Mouse (Mus musculus) lung, embryonic 14.5 days (tissue): ENCODE results near the gene Polr3b. TPM values are rescaled to one million over a fixed set of nuclear protein-coding genes. Genes with fewer than 3 reads are reported as not detected.

Experiments used
- ATAC-seq: fragments of 200-750 bp; cut with Nextera tagmentation; 2 replicates; pipeline ENCODE4 v1.8.0; 2017; ENCODE audit warnings: mild to moderate bottlenecking, moderate TSS enrichment, moderate library complexity; ENCODE audit not compliant: insufficient read depth
- DNase-seq: peaks from one replicate; pipeline ENCODE4 v3.0.0-alpha.2; 2015
- H3K27ac ChIP-seq: fragments of 300-500 bp; sonication (generic); 2 replicates; pipeline ENCODE4 v1.5.1; 2014; ENCODE audit warnings: low read depth, mild to moderate bottlenecking, moderate library complexity
- H3K27me3 ChIP-seq: fragments of 300-500 bp; sonication (generic); 2 replicates; pipeline ENCODE4 v1.6.1; 2014; ENCODE audit warnings: low read length, control low read depth; ENCODE audit not compliant: insufficient read depth
- H3K36me3 ChIP-seq: fragments of 300-500 bp; sonication (generic); 2 replicates; pipeline ENCODE4 v1.6.1; 2014; ENCODE audit warnings: control low read depth; ENCODE audit not compliant: insufficient read depth
- H3K4me1 ChIP-seq: fragments of 300-500 bp; sonication (generic); 2 replicates; pipeline ENCODE4 v1.6.1; 2014; ENCODE audit warnings: antibody characterized with exemption, control low read depth; ENCODE audit not compliant: insufficient read depth
- H3K4me2 ChIP-seq: fragments of 300-500 bp; sonication (generic); 2 replicates; pipeline ENCODE4 v1.6.1; 2014; ENCODE audit warnings: mild to moderate bottlenecking
- H3K4me3 ChIP-seq: fragments of 300-500 bp; sonication (generic); 2 replicates; pipeline ENCODE4 v1.5.1; 2014; ENCODE audit warnings: low read depth, low read length
- H3K9ac ChIP-seq: fragments of 300-500 bp; sonication (generic); 2 replicates; pipeline ENCODE4 v1.6.1; 2014
- H3K9me3 ChIP-seq: fragments of 300-500 bp; sonication (generic); 2 replicates; pipeline ENCODE4 v1.6.1; 2016; ENCODE audit warnings: low read depth, low read length, control low read depth
- CTCF ChIP-seq: IDR thresholded peaks from 2 replicates; pipeline ENCODE4 v1.5.1; 2016; ENCODE audit warnings: antibody characterized with exemption, low read depth
- WGBS: fragments of 180-500 bp; shearing (Covaris S2); extraction: QIAGEN DNeasy Blood & Tissue Kit; methylation state at CpG from one replicate; pipeline ENCODE4 v1.1.7; 2014; 5-methylcytosine and 5-hydroxymethylcytosine counted together
- polyA plus RNA-seq: library from polyadenylated mRNA; unstranded; fragments of >200 nt; fragmentation: Nextera tagmentation; extraction: Ambion mirVana; gene quantifications from 2 replicates; pipeline ENCODE4 v1.2.1, GENCODE M21; 2014

Gene Polr3b
- polyA plus RNA-seq, 1 experiment from 2014 or later, result 16.4 TPM

DNA sequence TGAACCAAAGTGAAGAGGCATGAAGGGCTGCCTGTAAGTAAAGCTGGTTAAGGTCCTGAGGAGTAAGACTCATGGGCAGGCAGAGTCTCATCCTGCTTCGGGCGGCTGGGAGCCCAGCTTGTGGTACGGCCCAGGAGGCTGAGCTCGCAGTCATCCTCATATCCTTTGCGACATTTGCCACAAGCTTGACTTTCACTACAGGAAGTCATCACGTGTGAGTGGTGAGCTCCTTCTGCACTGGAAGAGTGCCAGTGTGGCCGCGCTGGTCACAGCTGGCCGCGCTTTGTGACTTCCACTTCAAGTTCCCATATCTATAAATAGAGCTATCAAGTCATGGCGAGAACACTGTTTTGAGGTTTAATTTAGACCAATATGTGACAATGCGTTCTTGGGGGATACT, 152.5 kb downstream of the Polr3b start:
- no peak for TF ChIP-seq CTCF
- Histone ChIP-seq H3K27me3 (no peaks in the 10 kb centered on the region), H3K36me3 (no peaks in the 10 kb centered on the region), H3K9me3 (no peaks in the 10 kb centered on the region), H3K4me3 (no peak overlapping the region), H3K4me2 (no peak overlapping the region), H3K27ac (no peak overlapping the region), H3K4me1 (peaks cover 8% of the 10 kb centered on the region; the same call in 1 of the 2 replicates), H3K9ac (no peak overlapping the region)
- 50% methylated on average over 12 of the region's 12 CpGs for WGBS
- DNase-seq (peak; percentile 86), ATAC-seq (peak; percentile 84)

Other genes with a start within 250 kb of the Polr3b start
- gene Nuak1, start 181.7 kb upstream of the Polr3b start, polyA plus RNA-seq, result 1.5 and 1.8 TPM in 2 replicates
- 177 and 179 TPM in 2 replicates for gene Ckap4, start 88.2 kb upstream of the Polr3b start, polyA plus RNA-seq
- gene Tcp11l2, start 45.7 kb upstream of the Polr3b start, polyA plus RNA-seq, result 15.1 and 17.4 TPM in 2 replicates
- not detected in 2 replicates for gene Rfx4, start 133.8 kb downstream of the Polr3b start, polyA plus RNA-seq